Mouse (Mus musculus): ENCODE measurements at regions not wholly inside any gene's neighbourhood (a gene's known extent, or its start where the extent isn't known, plus 50 kb on each side); places are given as distances from the start of the nearest gene placed in this dataset.

GRCm38 (mm10) chr8:34478891-34479290 is 367.4 kb upstream of the Gm10131 start:
- no peak for ATAC-seq (ENCODE audit: insufficient number of reproducible peaks, insufficient read depth, low FRiP score, low read depth)
- Histone ChIP-seq H3K9ac (ENCODE audit: low read length) (no peak overlapping the region), H3K4me1 (ENCODE audit: control insufficient read depth in 2 of 2, insufficient read depth in 2 of 2, low read length in 2 of 2) (peaks cover 6 to 14% of the 10 kb centered on the region in 2 experiments), H3K9me3 (ENCODE audit: control insufficient read depth, low read length) (no peaks in the 10 kb centered on the region), H3K36me3 (ENCODE audit: control insufficient read depth, insufficient read depth, low read length) (no peaks in the 10 kb centered on the region), H3K27ac (replicated peaks in 1 of 2; ENCODE audit: control insufficient read depth in 1 of 2, insufficient read depth in 1 of 2, low read depth in 2 of 2, low read length in 2 of 2) (no peak overlapping the region), H3K4me3 (ENCODE audit: control insufficient read depth in 1 of 2, insufficient read depth in 1 of 2, low read depth in 1 of 2, low read length in 2 of 2) (no peak overlapping the region), H3K4me2 (ENCODE audit: low read length) (no peak overlapping the region), H3K27me3 (ENCODE audit: control insufficient read depth, insufficient read depth, low read length) (no peaks in the 10 kb centered on the region)
- 39% methylated on average over 3 of the region's 3 CpGs for WGBS

GRCm38 (mm10) chr8:34478465-34478864 is 366.9 kb upstream of the Gm10131 start:
- Histone ChIP-seq H3K9me3 (ENCODE audit: control insufficient read depth, low read length) (no peaks in the 10 kb centered on the region), H3K4me3 (ENCODE audit: control insufficient read depth in 1 of 2, insufficient read depth in 1 of 2, low read depth in 1 of 2, low read length in 2 of 2) (no peak overlapping the region), H3K9ac (ENCODE audit: low read length) (no peak overlapping the region), H3K4me1 (ENCODE audit: control insufficient read depth in 2 of 2, insufficient read depth in 2 of 2, low read length in 2 of 2) (peaks cover 10 to 15% of the 10 kb centered on the region in 2 experiments), H3K27ac (replicated peaks in 1 of 2; ENCODE audit: control insufficient read depth in 1 of 2, insufficient read depth in 1 of 2, low read depth in 2 of 2, low read length in 2 of 2) (no peak overlapping the region), H3K36me3 (ENCODE audit: control insufficient read depth, insufficient read depth, low read length) (no peaks in the 10 kb centered on the region), H3K4me2 (ENCODE audit: low read length) (no peak overlapping the region), H3K27me3 (ENCODE audit: control insufficient read depth, insufficient read depth, low read length) (no peaks in the 10 kb centered on the region)
- 74% methylated on average over 1 of the region's 1 CpGs for WGBS
- ATAC-seq (ENCODE audit: insufficient number of reproducible peaks, insufficient read depth, low FRiP score, low read depth), result no peak

GRCm38 (mm10) chr8:34476146-34476820 is 364.7 kb upstream of the Gm10131 start:
- Histone ChIP-seq H3K27ac (replicated peaks in 1 of 2; ENCODE audit: control insufficient read depth in 1 of 2, insufficient read depth in 1 of 2, low read depth in 2 of 2, low read length in 2 of 2) (no peak overlapping the region), H3K27me3 (ENCODE audit: control insufficient read depth, insufficient read depth, low read length) (no peaks in the 10 kb centered on the region), H3K9ac (ENCODE audit: low read length) (no peak overlapping the region), H3K9me3 (ENCODE audit: control insufficient read depth, low read length) (no peaks in the 10 kb centered on the region), H3K4me3 (ENCODE audit: control insufficient read depth in 1 of 2, insufficient read depth in 1 of 2, low read depth in 1 of 2, low read length in 2 of 2) (no peak overlapping the region), H3K4me2 (ENCODE audit: low read length) (no peak overlapping the region), H3K4me1 (ENCODE audit: control insufficient read depth in 2 of 2, insufficient read depth in 2 of 2, low read length in 2 of 2) (peaks cover 27 to 32% of the 10 kb centered on the region in 2 experiments), H3K36me3 (ENCODE audit: control insufficient read depth, insufficient read depth, low read length) (no peaks in the 10 kb centered on the region)
- ATAC-seq (ENCODE audit: insufficient number of reproducible peaks, insufficient read depth, low FRiP score, low read depth), result no peak
- 95% methylated on average over 3 of the region's 3 CpGs for WGBS

GRCm38 (mm10) chr8:34474593-34474992 is 363.1 kb upstream of the Gm10131 start:
- ATAC-seq (ENCODE audit: insufficient number of reproducible peaks, insufficient read depth, low FRiP score, low read depth), result peak; percentile 57
- H3K27ac ChIP-seq (replicated peaks in 1 of 2; ENCODE audit: control insufficient read depth in 1 of 2, insufficient read depth in 1 of 2, low read depth in 2 of 2, low read length in 2 of 2), result peak overlapping the region; percentile 70 to 71

GRCm38 (mm10) chr8:34473769-34474168 is 362.2 kb upstream of the Gm10131 start:
- no peak overlapping the region for H3K4me3 ChIP-seq (ENCODE audit: control insufficient read depth in 1 of 2, insufficient read depth in 1 of 2, low read depth in 1 of 2, low read length in 2 of 2)
- H3K27me3 ChIP-seq (ENCODE audit: control insufficient read depth, insufficient read depth, low read length), result no peaks in the 10 kb centered on the region
- no peak for ATAC-seq (ENCODE audit: insufficient number of reproducible peaks, insufficient read depth, low FRiP score, low read depth)
- no peaks in the 10 kb centered on the region for H3K36me3 ChIP-seq (ENCODE audit: control insufficient read depth, insufficient read depth, low read length)
- H3K9me3 ChIP-seq (ENCODE audit: control insufficient read depth, low read length), result no peaks in the 10 kb centered on the region
- peak overlapping the region; percentile 35 to 71 for H3K27ac ChIP-seq (replicated peaks in 1 of 2; ENCODE audit: control insufficient read depth in 1 of 2, insufficient read depth in 1 of 2, low read depth in 2 of 2, low read length in 2 of 2)
- H3K4me1 ChIP-seq (ENCODE audit: control insufficient read depth in 2 of 2, insufficient read depth in 2 of 2, low read length in 2 of 2), result peaks cover 38 to 41% of the 10 kb centered on the region in 2 experiments
- 31% methylated on average over 10 of the region's 10 CpGs for WGBS
- H3K4me2 ChIP-seq (ENCODE audit: low read length), result no peak overlapping the region
- no peak overlapping the region for H3K9ac ChIP-seq (ENCODE audit: low read length)

More at GRCm38 (mm10) chr8:34474593-34474992, 363.1 kb upstream of the Gm10131 start:
- 24% methylated on average over 7 of the region's 7 CpGs for WGBS
- no peak overlapping the region for H3K4me3 ChIP-seq (ENCODE audit: control insufficient read depth in 1 of 2, insufficient read depth in 1 of 2, low read depth in 1 of 2, low read length in 2 of 2)
- H3K4me2 ChIP-seq (ENCODE audit: low read length), result 0 out of 2 replicates have a peak overlapping the region, but pooled peaks have one; percentile 0
- no peak overlapping the region for H3K9ac ChIP-seq (ENCODE audit: low read length)
- no peaks in the 10 kb centered on the region for H3K27me3 ChIP-seq (ENCODE audit: control insufficient read depth, insufficient read depth, low read length)
- no peaks in the 10 kb centered on the region for H3K9me3 ChIP-seq (ENCODE audit: control insufficient read depth, low read length)
- H3K4me1 ChIP-seq (ENCODE audit: control insufficient read depth in 2 of 2, insufficient read depth in 2 of 2, low read length in 2 of 2), result peaks cover 38 to 40% of the 10 kb centered on the region in 2 experiments
- no peaks in the 10 kb centered on the region for H3K36me3 ChIP-seq (ENCODE audit: control insufficient read depth, insufficient read depth, low read length)

- H3K4me2 ChIP-seq (ENCODE audit: low read length), result peak overlapping the region; percentile 38; the same call in 1 of the 2 replicates
- 38% methylated on average over 1 of the region's 1 CpGs for WGBS
- H3K9ac ChIP-seq (ENCODE audit: low read length), result no peak overlapping the region
- no peaks in the 10 kb centered on the region for H3K9me3 ChIP-seq (ENCODE audit: control insufficient read depth, low read length)
- H3K4me3 ChIP-seq (ENCODE audit: control insufficient read depth in 1 of 2, insufficient read depth in 1 of 2, low read depth in 1 of 2, low read length in 2 of 2), result no peak overlapping the region
- H3K27me3 ChIP-seq (ENCODE audit: control insufficient read depth, insufficient read depth, low read length), result no peaks in the 10 kb centered on the region
- no peaks in the 10 kb centered on the region for H3K36me3 ChIP-seq (ENCODE audit: control insufficient read depth, insufficient read depth, low read length)
- ATAC-seq (ENCODE audit: insufficient number of reproducible peaks, insufficient read depth, low FRiP score, low read depth), result no peak
- H3K27ac ChIP-seq (replicated peaks in 1 of 2; ENCODE audit: control insufficient read depth in 1 of 2, insufficient read depth in 1 of 2, low read depth in 2 of 2, low read length in 2 of 2), result peak overlapping the region; percentile 35 to 71
- H3K4me1 ChIP-seq (ENCODE audit: control insufficient read depth in 2 of 2, insufficient read depth in 2 of 2, low read length in 2 of 2), result peaks cover 38 to 39% of the 10 kb centered on the region in 2 experiments
Measured at GRCm38 (mm10) chr8:34473301-34473700, 361.8 kb upstream of the Gm10131 start.

- no peak for ATAC-seq (ENCODE audit: insufficient number of reproducible peaks, insufficient read depth, low FRiP score, low read depth)
- Histone ChIP-seq H3K4me1 (ENCODE audit: control insufficient read depth in 2 of 2, insufficient read depth in 2 of 2, low read length in 2 of 2) (peaks cover 38 to 39% of the 10 kb centered on the region in 2 experiments), H3K9ac (ENCODE audit: low read length) (no peak overlapping the region), H3K4me3 (ENCODE audit: control insufficient read depth in 1 of 2, insufficient read depth in 1 of 2, low read depth in 1 of 2, low read length in 2 of 2) (no peak overlapping the region), H3K4me2 (ENCODE audit: low read length) (peak overlapping the region; percentile 38), H3K27me3 (ENCODE audit: control insufficient read depth, insufficient read depth, low read length) (no peaks in the 10 kb centered on the region), H3K27ac (replicated peaks in 1 of 2; ENCODE audit: control insufficient read depth in 1 of 2, insufficient read depth in 1 of 2, low read depth in 2 of 2, low read length in 2 of 2) (peak overlapping the region; percentile 35 to 71), H3K36me3 (ENCODE audit: control insufficient read depth, insufficient read depth, low read length) (no peaks in the 10 kb centered on the region), H3K9me3 (ENCODE audit: control insufficient read depth, low read length) (no peaks in the 10 kb centered on the region)
- 9% methylated on average over 6 of the region's 6 CpGs for WGBS
Measured at GRCm38 (mm10) chr8:34472846-34473245, 361.3 kb upstream of the Gm10131 start.

Measured in heart, embryonic 14.5 days (tissue).